Mouse (Mus musculus) spleen, adult 10 weeks (tissue): ENCODE data around the gene Moxd2. TPM values are rescaled to one million over a fixed set of nuclear protein-coding genes. Genes with fewer than 3 reads are reported as not detected.

ENCODE experiments used
- polyA plus RNA-seq: library from polyadenylated mRNA; stranded (reverse); fragments of 350-450 nt; fragmentation: Illumina TruSeq; extraction: RNeasy Lipid Tissue Mini Kit (QIAGEN cat#74804); gene quantifications from one replicate; pipeline ENCODE4 v1.2.3, GENCODE M21; 2015; ENCODE audit warnings: low replicate concordance; ENCODE audit not compliant: insufficient read depth

The Moxd2 gene
- polyA plus RNA-seq: not detected

GRCm38 (mm10) chr6:40887394-40887793 lies at the start of gene Moxd2:
TSS of gene Moxd2 (minus strand) at chr6:40887494.

GRCm38 (mm10) chr6:40900287-40900686 lies 13.0 kb upstream of the Moxd2 start, which contains the start of gene Prss58:
TSS of gene Prss58 (minus strand) at chr6:40900387.

Other genes starting within 250 kb of the Moxd2 start
- not detected for gene Prss58, start 12.9 kb upstream of the Moxd2 start, polyA plus RNA-seq
- gene 1700074P13Rik, start 53.1 kb upstream of the Moxd2 start, polyA plus RNA-seq: not detected
- not detected for gene Gm4744, start 64.4 kb upstream of the Moxd2 start, polyA plus RNA-seq
- gene 1810009J06Rik, start 77.3 kb upstream of the Moxd2 start, polyA plus RNA-seq: not detected
- 0.30 TPM for gene Gm2663, start 112.0 kb upstream of the Moxd2 start, polyA plus RNA-seq
- 7.0 TPM for gene 2210010C04Rik, start 148.0 kb upstream of the Moxd2 start, polyA plus RNA-seq